Mouse (Mus musculus): Measurements from ENCODE around the gene Nol6. TPM values are rescaled to one million over a fixed set of nuclear protein-coding genes. Genes with fewer than 3 reads are reported as not detected.
A peak's percentile ranks its signal among the peaks of the same experiment; 100 is the strongest.

Nol6 gene
- polyA plus RNA-seq, 1 experiment from 2014 or later = 34.7 TPM

DNA sequence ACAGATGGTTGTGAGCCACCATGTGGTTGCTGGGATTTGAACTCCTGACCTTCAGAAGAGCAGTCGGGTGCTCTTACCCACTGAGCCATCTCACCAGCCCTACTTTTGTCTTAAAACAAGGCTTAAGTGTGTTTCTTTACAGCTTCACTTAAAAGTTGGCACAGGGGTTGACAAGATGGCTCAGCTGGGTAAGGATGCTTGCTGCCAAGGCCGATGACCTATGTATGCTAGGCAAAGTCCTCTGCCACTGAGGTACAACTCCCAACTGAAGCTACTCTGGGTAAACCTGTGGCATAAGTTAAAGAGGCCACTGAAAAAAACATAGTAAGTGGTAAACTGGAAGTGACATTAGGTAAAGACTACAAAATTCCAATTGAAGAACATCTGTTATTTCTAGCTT lies 18.3 kb upstream of the Nol6 start:
- H3K27me3 ChIP-seq (ENCODE audit: insufficient read depth, low read length) = no peaks in the 10 kb centered on the region
- WGBS = 86% methylated on average over 2 of the region's 2 CpGs
- no peak overlapping the region for H3K4me2 ChIP-seq (replicated peaks; ENCODE audit: low read depth, low read length)
- no peak overlapping the region for H3K4me3 ChIP-seq (ENCODE audit: low read length)
- H3K4me1 ChIP-seq (ENCODE audit: insufficient read depth, low read length) = peaks cover 10% of the 10 kb centered on the region; the same call in 1 of the 2 replicates
- 0 out of 2 replicates have a peak, but pooled peaks cover 3% of the 10 kb centered on the region for H3K9me3 ChIP-seq (ENCODE audit: low read length)
- ATAC-seq (ENCODE audit: low FRiP score, low TSS enrichment) = no peak
- H3K36me3 ChIP-seq (ENCODE audit: insufficient read depth, low read length) = peaks cover 20% of the 10 kb centered on the region
- H3K27ac ChIP-seq (ENCODE audit: low read length) = no peak overlapping the region
- no peak overlapping the region for H3K9ac ChIP-seq (replicated peaks; ENCODE audit: low read length)

- Histone ChIP-seq H3K36me3 (ENCODE audit: insufficient read depth, low read length) (peaks cover 20% of the 10 kb centered on the region), H3K9me3 (ENCODE audit: low read length) (0 out of 2 replicates have a peak, but pooled peaks cover 3% of the 10 kb centered on the region), H3K4me3 (ENCODE audit: low read length) (no peak overlapping the region), H3K9ac (replicated peaks; ENCODE audit: low read length) (no peak overlapping the region), H3K27me3 (ENCODE audit: insufficient read depth, low read length) (no peaks in the 10 kb centered on the region), H3K4me2 (replicated peaks; ENCODE audit: low read depth, low read length) (no peak overlapping the region), H3K4me1 (ENCODE audit: insufficient read depth, low read length) (peaks cover 15% of the 10 kb centered on the region; the same call in 1 of the 2 replicates), H3K27ac (ENCODE audit: low read length) (no peak overlapping the region)
- WGBS = 87% methylated on average over 6 of the region's 6 CpGs
- ATAC-seq (ENCODE audit: low FRiP score, low TSS enrichment) = no peak
These were observed 16.1 kb upstream of the Nol6 start for GRCm38 (mm10) chr4:41140174-41140875.

- H3K9me3 ChIP-seq (ENCODE audit: low read length) = 0 out of 2 replicates have a peak, but pooled peaks cover 3% of the 10 kb centered on the region
- peaks cover 21% of the 10 kb centered on the region for H3K4me1 ChIP-seq (ENCODE audit: insufficient read depth, low read length)
- peak overlapping the region; percentile 98 for H3K4me3 ChIP-seq (ENCODE audit: low read length)
- H3K9ac ChIP-seq (replicated peaks; ENCODE audit: low read length) = peak overlapping the region; percentile 100
- peak overlapping the region; percentile 100 for H3K27ac ChIP-seq (ENCODE audit: low read length)
- ATAC-seq (ENCODE audit: low FRiP score, low TSS enrichment) = no peak
- no peaks in the 10 kb centered on the region for H3K27me3 ChIP-seq (ENCODE audit: insufficient read depth, low read length)
- H3K36me3 ChIP-seq (ENCODE audit: insufficient read depth, low read length) = peaks cover 20% of the 10 kb centered on the region
- WGBS = 0% methylated on average over 8 of the region's 8 CpGs
- H3K4me2 ChIP-seq (replicated peaks; ENCODE audit: low read depth, low read length) = peak overlapping the region; percentile 80
These were observed 12.6 kb upstream of the Nol6 start for GRCm38 (mm10) chr4:41136811-41137210.

DNA sequence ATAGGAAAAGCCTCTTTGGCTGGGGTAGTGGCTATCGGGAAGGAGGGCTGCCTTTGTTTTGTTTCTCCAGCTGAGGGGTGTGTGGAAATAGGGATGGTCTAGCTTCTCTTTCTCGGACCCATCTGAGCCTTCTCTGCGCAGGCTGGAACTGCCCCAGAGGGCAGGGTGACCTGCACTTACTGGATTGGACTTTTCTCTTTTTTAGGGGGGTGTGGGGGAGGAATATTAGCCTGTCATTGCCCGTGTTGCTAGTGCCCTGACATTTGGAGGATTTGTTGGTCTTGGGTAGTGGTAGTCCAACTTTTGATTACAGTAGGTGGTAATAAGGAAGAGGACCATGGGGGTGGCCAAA lies 12.2 kb upstream of the Nol6 start:
- no peaks in the 10 kb centered on the region for H3K27me3 ChIP-seq (ENCODE audit: insufficient read depth, low read length)
- H3K4me1 ChIP-seq (ENCODE audit: insufficient read depth, low read length) = peaks cover 21% of the 10 kb centered on the region
- peak overlapping the region; percentile 98 for H3K4me3 ChIP-seq (ENCODE audit: low read length)
- 0% methylated on average over 4 of the region's 4 CpGs for WGBS
- peak; percentile 16 for ATAC-seq (ENCODE audit: low FRiP score, low TSS enrichment)
- H3K36me3 ChIP-seq (ENCODE audit: insufficient read depth, low read length) = peaks cover 19% of the 10 kb centered on the region
- peak overlapping the region; percentile 80 for H3K4me2 ChIP-seq (replicated peaks; ENCODE audit: low read depth, low read length)
- 0 out of 2 replicates have a peak, but pooled peaks cover 3% of the 10 kb centered on the region for H3K9me3 ChIP-seq (ENCODE audit: low read length)
- H3K9ac ChIP-seq (replicated peaks; ENCODE audit: low read length) = peak overlapping the region; percentile 100
- peak overlapping the region; percentile 100 for H3K27ac ChIP-seq (ENCODE audit: low read length)

DNA sequence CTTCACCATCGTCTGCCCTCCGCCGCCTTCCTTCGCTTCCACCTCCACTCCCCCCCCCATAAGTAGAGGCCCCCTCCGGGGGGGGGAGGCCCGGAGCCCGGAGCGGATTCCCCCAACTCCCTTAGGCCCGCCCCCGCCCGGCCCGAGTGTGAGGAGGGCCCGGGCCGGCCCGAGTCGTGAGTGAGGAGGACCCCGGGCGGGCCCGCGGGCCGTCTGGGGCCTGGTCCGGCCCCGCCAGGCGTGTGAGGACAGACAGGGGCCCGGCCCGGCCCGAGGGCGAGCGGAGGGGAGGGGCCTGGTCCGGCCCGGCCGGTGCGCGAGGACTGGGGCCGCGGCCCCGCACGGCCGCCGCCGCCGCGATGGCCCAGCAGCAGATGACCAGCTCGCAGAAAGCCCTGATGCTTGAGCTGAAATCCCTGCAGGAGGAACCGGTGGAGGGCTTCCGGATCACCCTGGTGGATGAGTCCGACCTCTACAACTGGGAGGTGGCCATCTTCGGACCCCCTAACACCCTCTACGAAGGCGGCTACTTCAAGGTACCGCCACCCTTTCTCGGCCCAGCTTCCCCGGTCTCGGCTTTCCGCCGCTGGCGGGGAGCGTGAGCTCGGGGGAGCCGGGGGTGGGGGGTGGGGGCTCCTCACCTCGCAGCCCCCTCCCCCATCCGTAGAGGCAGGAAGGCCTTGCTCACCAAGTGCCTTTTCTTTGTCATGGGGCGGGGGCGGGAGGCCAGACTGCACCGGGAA lies 11.6 kb upstream of the Nol6 start, which contains the start of gene Ube2r2:
Gene Ube2r2 (plus strand): TSS at position 33 of the 743 bp plus-strand sequence.
- peak within 1 kb of the TSS; percentile 80 for H3K4me2 ChIP-seq (replicated peaks; ENCODE audit: low read depth, low read length)
- peak within 1 kb of the TSS; percentile 100 for H3K9ac ChIP-seq (replicated peaks; ENCODE audit: low read length)
- ATAC-seq (ENCODE audit: low FRiP score, low TSS enrichment) = peak; percentile 86
- peaks cover 21% of the 10 kb centered on the region for H3K4me1 ChIP-seq (ENCODE audit: insufficient read depth, low read length)
- 0 out of 2 replicates have a peak, but pooled peaks cover 3% of the 10 kb centered on the region for H3K9me3 ChIP-seq (ENCODE audit: low read length)
- WGBS = under 1% methylated on average over 48 of the region's 65 CpGs
- peak within 1 kb of the TSS; percentile 98 for H3K4me3 ChIP-seq (ENCODE audit: low read length)
- no peaks in the 10 kb centered on the region for H3K27me3 ChIP-seq (ENCODE audit: insufficient read depth, low read length)
- H3K36me3 ChIP-seq (ENCODE audit: insufficient read depth, low read length) = peaks cover 14% of the 10 kb centered on the region
- peak within 1 kb of the TSS; percentile 100 for H3K27ac ChIP-seq (ENCODE audit: low read length)

GRCm38 (mm10) chr4:41134935-41135710 lies 10.9 kb upstream of the Nol6 start:
- WGBS = under 1% methylated on average over 37 of the region's 70 CpGs
- Histone ChIP-seq H3K4me1 (ENCODE audit: insufficient read depth, low read length) (peaks cover 21% of the 10 kb centered on the region), H3K4me3 (ENCODE audit: low read length) (peak overlapping the region; percentile 98), H3K9ac (replicated peaks; ENCODE audit: low read length) (peak overlapping the region; percentile 100), H3K4me2 (replicated peaks; ENCODE audit: low read depth, low read length) (peak overlapping the region; percentile 80), H3K27me3 (ENCODE audit: insufficient read depth, low read length) (no peaks in the 10 kb centered on the region), H3K36me3 (ENCODE audit: insufficient read depth, low read length) (peaks cover 7% of the 10 kb centered on the region; the same call in 1 of the 2 replicates), H3K9me3 (ENCODE audit: low read length) (0 out of 2 replicates have a peak, but pooled peaks cover 3% of the 10 kb centered on the region), H3K27ac (ENCODE audit: low read length) (peak overlapping the region; percentile 100)
- peak; percentile 96 for ATAC-seq (ENCODE audit: low FRiP score, low TSS enrichment)

DNA sequence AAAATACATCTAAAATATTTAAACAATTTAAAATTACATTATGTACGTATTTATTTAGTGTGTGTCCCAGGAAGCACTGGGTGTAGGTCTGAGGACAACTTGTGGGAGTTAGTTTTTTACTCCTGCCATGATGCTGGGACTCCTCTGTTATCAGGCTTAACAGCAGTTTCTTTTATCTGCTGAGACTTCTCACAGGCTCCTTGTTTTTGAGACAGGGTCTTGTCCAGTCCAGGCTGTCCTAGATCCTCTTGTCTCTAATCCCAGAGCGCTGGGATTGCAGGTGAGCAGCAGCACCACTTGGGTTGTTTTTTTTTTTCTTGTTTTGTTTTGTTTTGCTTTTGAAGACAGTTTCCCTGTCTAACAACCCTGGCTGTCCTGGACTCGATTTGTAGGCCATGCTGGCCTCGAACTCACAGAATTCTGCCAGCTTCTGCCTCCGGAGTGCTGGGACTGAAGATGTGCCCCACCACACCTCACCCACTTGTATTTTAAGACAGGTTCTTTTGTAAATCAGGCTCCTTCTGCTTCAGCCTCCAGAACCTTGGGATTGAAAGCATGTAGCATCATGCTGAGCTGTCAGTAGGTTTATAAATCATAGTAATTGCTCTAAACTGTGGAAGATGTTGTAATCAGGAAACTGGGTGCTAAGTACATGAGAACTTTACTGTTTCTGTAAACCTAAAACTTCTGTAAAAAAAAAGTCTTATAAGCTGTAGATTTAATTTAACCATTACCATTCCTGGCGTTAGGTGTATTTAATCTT lies 9.5 kb upstream of the Nol6 start:
- Histone ChIP-seq H3K9me3 (ENCODE audit: low read length) (0 out of 2 replicates have a peak, but pooled peaks cover 3% of the 10 kb centered on the region), H3K4me1 (ENCODE audit: insufficient read depth, low read length) (peaks cover 21% of the 10 kb centered on the region), H3K27ac (ENCODE audit: low read length) (no peak overlapping the region), H3K36me3 (ENCODE audit: insufficient read depth, low read length) (peaks cover 4% of the 10 kb centered on the region; the same call in 1 of the 2 replicates), H3K27me3 (ENCODE audit: insufficient read depth, low read length) (no peaks in the 10 kb centered on the region), H3K9ac (replicated peaks; ENCODE audit: low read length) (peak overlapping the region; percentile 35; the same call in 1 of the 2 replicates), H3K4me2 (replicated peaks; ENCODE audit: low read depth, low read length) (no peak overlapping the region), H3K4me3 (ENCODE audit: low read length) (no peak overlapping the region)
- ATAC-seq (ENCODE audit: low FRiP score, low TSS enrichment) = no peak
- 67% methylated on average over 6 of the region's 6 CpGs for WGBS

GRCm38 (mm10) chr4:41132471-41132870 lies 8.2 kb upstream of the Nol6 start:
- no peak for ATAC-seq (ENCODE audit: low FRiP score, low TSS enrichment)
- H3K4me1 ChIP-seq (ENCODE audit: insufficient read depth, low read length) = peaks cover 15% of the 10 kb centered on the region
- no peaks in the 10 kb centered on the region for H3K36me3 ChIP-seq (ENCODE audit: insufficient read depth, low read length)
- no peaks in the 10 kb centered on the region for H3K27me3 ChIP-seq (ENCODE audit: insufficient read depth, low read length)
- H3K27ac ChIP-seq (ENCODE audit: low read length) = no peak overlapping the region
- WGBS = 85% methylated on average over 6 of the region's 6 CpGs
- H3K9ac ChIP-seq (replicated peaks; ENCODE audit: low read length) = no peak overlapping the region
- no peak overlapping the region for H3K4me3 ChIP-seq (ENCODE audit: low read length)
- no peak overlapping the region for H3K4me2 ChIP-seq (replicated peaks; ENCODE audit: low read depth, low read length)
- no peaks in the 10 kb centered on the region for H3K9me3 ChIP-seq (ENCODE audit: low read length)

- no peaks in the 10 kb centered on the region for H3K27me3 ChIP-seq (ENCODE audit: insufficient read depth, low read length)
- no peak overlapping the region for H3K4me2 ChIP-seq (replicated peaks; ENCODE audit: low read depth, low read length)
- no peaks in the 10 kb centered on the region for H3K36me3 ChIP-seq (ENCODE audit: insufficient read depth, low read length)
- H3K9me3 ChIP-seq (ENCODE audit: low read length) = no peaks in the 10 kb centered on the region
- no peak overlapping the region for H3K27ac ChIP-seq (ENCODE audit: low read length)
- H3K9ac ChIP-seq (replicated peaks; ENCODE audit: low read length) = no peak overlapping the region
- 82% methylated on average over 3 of the region's 3 CpGs for WGBS
- no peak for ATAC-seq (ENCODE audit: low FRiP score, low TSS enrichment)
- H3K4me3 ChIP-seq (ENCODE audit: low read length) = no peak overlapping the region
- H3K4me1 ChIP-seq (ENCODE audit: insufficient read depth, low read length) = peaks cover 11% of the 10 kb centered on the region
These were observed 5.6 kb upstream of the Nol6 start for GRCm38 (mm10) chr4:41129836-41130235.

All from kidney, embryonic 16.5 days (tissue).